Mouse (Mus musculus) ES-Bruce4 (cell line): ENCODE results near the gene Thpo. TPM values are rescaled to one million over a fixed set of nuclear protein-coding genes. Genes with fewer than 3 reads are reported as not detected.

Source experiments
- H3K27ac ChIP-seq: 2 replicates; pipeline ENCODE4 v1.5.1; 2012; ENCODE audit warnings: low read length, inconsistent platforms; ENCODE audit not compliant: insufficient read depth
- H3K27me3 ChIP-seq: 2 replicates; pipeline ENCODE4 v1.6.1; 2012; ENCODE audit warnings: mild to moderate bottlenecking, low read length, inconsistent platforms; ENCODE audit not compliant: control insufficient read depth, poor library complexity, insufficient read depth, severe bottlenecking
- H3K36me3 ChIP-seq: 2 replicates; pipeline ENCODE4 v1.6.1; 2012; ENCODE audit warnings: inconsistent platforms, mild to moderate bottlenecking, low read length, moderate library complexity; ENCODE audit not compliant: control insufficient read depth, poor library complexity, insufficient read depth, severe bottlenecking
- H3K4me1 ChIP-seq: one replicate; pipeline ENCODE4 v1.8.1; 2011; ENCODE audit warnings: low read length; ENCODE audit not compliant: control insufficient read depth, insufficient read depth
- H3K4me3 ChIP-seq: 2 replicates; pipeline ENCODE4 v1.5.1; 2011; ENCODE audit warnings: low read depth, mild to moderate bottlenecking, low read length
- H3K9ac ChIP-seq: 2 replicates; pipeline ENCODE4 v1.6.1; 2012; ENCODE audit warnings: low read depth, mild to moderate bottlenecking, inconsistent platforms; ENCODE audit not compliant: poor library complexity, severe bottlenecking
- H3K9me3 ChIP-seq: replicated peaks from 2 replicates; pipeline ENCODE4 v1.6.1; 2012; ENCODE audit warnings: mild to moderate bottlenecking, low read length, inconsistent platforms; ENCODE audit not compliant: control insufficient read depth, poor library complexity, insufficient read depth, severe bottlenecking
- CTCF ChIP-seq: IDR thresholded peaks from one replicate; pipeline ENCODE4 v1.8.1; 2011; ENCODE audit warnings: low read depth, low read length
- EP300 ChIP-seq: IDR thresholded peaks from 2 replicates; pipeline ENCODE4 v1.6.1; 2011; ENCODE audit warnings: low read depth, low read length; ENCODE audit not compliant: insufficient read depth
- POLR2A ChIP-seq: IDR thresholded peaks from one replicate; pipeline ENCODE4 v1.8.1; 2011; ENCODE audit warnings: low read length; ENCODE audit not compliant: insufficient read depth
- polyA plus RNA-seq: library from polyadenylated mRNA; stranded (reverse); fragments of >200 nt; gene quantifications from 2 replicates; pipeline ENCODE4 v1.2.4, GENCODE M21; 2011; ENCODE audit warnings: low read depth; ENCODE audit not compliant: missing spikeins, insufficient read depth, insufficient read length

The Thpo gene
- polyA plus RNA-seq, 1 experiment, result 4.6 TPM

DNA sequence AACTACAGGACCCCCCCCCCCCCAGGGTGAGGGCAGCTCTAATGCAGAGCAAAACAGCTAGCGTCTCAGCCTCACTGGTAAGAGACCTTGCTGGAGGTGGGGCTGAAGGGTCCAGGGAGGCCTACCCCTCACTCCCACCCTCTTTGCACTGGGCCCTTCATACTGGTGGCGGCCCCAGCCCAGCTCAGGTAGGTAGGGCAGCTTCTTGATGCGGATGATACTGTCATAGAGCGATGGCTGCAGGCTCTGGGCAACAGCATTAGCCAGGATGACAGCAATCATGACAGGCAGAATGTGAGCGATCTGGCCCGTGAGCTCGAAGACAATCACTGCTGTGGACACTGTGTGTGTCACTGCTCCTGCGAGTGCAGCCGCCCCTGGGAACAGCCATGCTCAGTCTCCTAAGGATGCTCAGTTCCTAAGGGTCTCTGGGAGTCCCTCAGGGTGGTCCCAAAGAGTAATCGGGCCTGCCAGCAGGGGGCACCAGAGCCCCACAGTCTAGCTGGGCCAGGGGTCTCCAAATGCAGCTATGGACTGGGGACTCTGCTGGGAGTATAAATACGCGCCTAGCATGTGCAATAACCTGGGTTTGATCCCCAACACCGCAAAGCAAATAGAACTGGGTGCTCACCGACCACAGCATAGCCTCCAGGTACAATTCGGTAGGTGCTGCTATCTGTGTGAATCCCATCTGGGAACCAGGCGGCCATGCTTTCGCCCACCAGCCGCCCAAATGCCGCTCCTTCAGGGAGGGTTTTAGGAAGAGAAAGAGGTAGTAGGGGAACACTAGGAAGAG is 25.2 kb downstream of the Thpo start:
- Histone ChIP-seq H3K4me3 (no peak overlapping the region), H3K9me3 (no peaks in the 10 kb centered on the region), H3K36me3 (0 out of 2 replicates have a peak, but pooled peaks cover 7% of the 10 kb centered on the region), H3K27me3 (no peaks in the 10 kb centered on the region), H3K27ac (no peak overlapping the region), H3K4me1 (peaks cover 3% of the 10 kb centered on the region), H3K9ac (no peak overlapping the region)
- TF ChIP-seq CTCF, result peak; percentile 78
- no peak for TF ChIP-seq POLR2A
- no peak for TF ChIP-seq EP300

- Histone ChIP-seq H3K9ac (no peak overlapping the region), H3K36me3 (0 out of 2 replicates have a peak, but pooled peaks cover 7% of the 10 kb centered on the region), H3K4me3 (no peak overlapping the region), H3K27me3 (no peaks in the 10 kb centered on the region), H3K4me1 (no peaks in the 10 kb centered on the region), H3K9me3 (no peaks in the 10 kb centered on the region), H3K27ac (no peak overlapping the region)
- TF ChIP-seq EP300 (no peak), CTCF (no peak), POLR2A (no peak)
These were observed 25.9 kb downstream of the Thpo start for GRCm38 (mm10) chr16:20708220-20708938.

DNA sequence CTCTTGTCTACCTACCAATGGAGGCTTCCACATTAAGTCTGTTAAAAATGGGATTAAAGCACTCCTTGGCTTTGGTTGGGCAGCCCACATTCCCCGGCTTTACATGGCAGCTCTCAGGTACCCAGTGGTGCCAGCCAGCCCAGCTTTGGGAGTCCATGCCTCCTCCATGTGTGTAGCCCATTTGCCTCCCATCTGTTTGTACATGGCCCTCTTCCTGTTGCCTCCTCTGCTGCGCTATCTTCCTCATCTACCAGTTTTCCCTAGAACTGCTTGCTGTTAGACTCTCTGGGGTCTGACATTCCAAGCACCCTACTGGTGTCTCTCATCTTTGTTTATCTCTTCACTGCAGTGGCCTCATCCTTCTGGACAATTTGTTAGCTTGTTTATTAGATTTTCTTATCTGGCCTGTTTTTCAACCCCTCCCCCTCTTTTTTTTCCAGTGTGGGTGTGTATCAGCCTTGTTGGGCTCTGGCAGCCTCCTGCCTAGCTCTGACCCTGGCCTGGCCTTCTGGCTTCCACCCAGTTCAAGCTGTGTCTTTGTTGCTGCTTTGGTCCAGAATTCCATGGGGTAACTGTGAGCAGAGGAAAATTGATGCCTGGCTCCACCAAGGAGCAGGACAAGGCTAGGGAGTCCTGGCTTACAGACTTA is 27.8 kb downstream of the Thpo start:
- H3K27ac ChIP-seq, result peak overlapping the region; percentile 51
- TF ChIP-seq POLR2A (no peak), EP300 (no peak), CTCF (no peak)
- no peak overlapping the region for H3K4me3 ChIP-seq
- no peaks in the 10 kb centered on the region for H3K4me1 ChIP-seq
- H3K27me3 ChIP-seq, result no peaks in the 10 kb centered on the region
- 0 out of 2 replicates have a peak, but pooled peaks cover 7% of the 10 kb centered on the region for H3K36me3 ChIP-seq
- H3K9me3 ChIP-seq, result no peaks in the 10 kb centered on the region
- H3K9ac ChIP-seq, result no peak overlapping the region

- H3K4me3 ChIP-seq, result no peak overlapping the region
- no peak overlapping the region for H3K27ac ChIP-seq
- TF ChIP-seq POLR2A, result no peak
- TF ChIP-seq CTCF, result no peak
- no peak for TF ChIP-seq EP300
- no peak overlapping the region for H3K9ac ChIP-seq
- H3K36me3 ChIP-seq, result 0 out of 2 replicates have a peak, but pooled peaks cover 5% of the 10 kb centered on the region
- H3K4me1 ChIP-seq, result no peaks in the 10 kb centered on the region
- H3K27me3 ChIP-seq, result no peaks in the 10 kb centered on the region
- H3K9me3 ChIP-seq, result no peaks in the 10 kb centered on the region
These were observed 28.5 kb downstream of the Thpo start for GRCm38 (mm10) chr16:20705786-20706185.

GRCm38 (mm10) chr16:20703699-20704400 is 30.5 kb downstream of the Thpo start:
- no peak for TF ChIP-seq POLR2A
- TF ChIP-seq CTCF, result no peak
- TF ChIP-seq EP300, result no peak
- H3K4me1 ChIP-seq, result no peaks in the 10 kb centered on the region
- H3K36me3 ChIP-seq, result 0 out of 2 replicates have a peak, but pooled peaks cover 5% of the 10 kb centered on the region
- H3K9me3 ChIP-seq, result no peaks in the 10 kb centered on the region
- no peak overlapping the region for H3K4me3 ChIP-seq
- no peaks in the 10 kb centered on the region for H3K27me3 ChIP-seq
- H3K27ac ChIP-seq, result no peak overlapping the region
- no peak overlapping the region for H3K9ac ChIP-seq
